Mouse (Mus musculus) CH12.LX (cell line): ENCODE results near the gene Igf1. TPM values are rescaled to one million over a fixed set of nuclear protein-coding genes. Genes with fewer than 3 reads are reported as not detected.

Source experiments
- DNase-seq: peaks from one replicate; pipeline ENCODE4 v3.0.0-alpha.2; 2013; ENCODE audit errors: extremely low read depth
- H3K27ac ChIP-seq: 2 replicates; pipeline ENCODE4 v1.5.1; 2012; ENCODE audit warnings: low read depth, mild to moderate bottlenecking, control low read depth, moderate library complexity; ENCODE audit not compliant: insufficient read depth
- H3K27me3 ChIP-seq: replicated peaks from 2 replicates; pipeline ENCODE3; 2012; ENCODE audit warnings: inconsistent platforms
- H3K36me3 ChIP-seq, 2 experiments: replicated peaks in 1 of 2; 2 replicates each; pipeline versions ENCODE3 to v1.6.1; 2012; ENCODE audit warnings: inconsistent platforms in 1 of 2, low read length in 1 of 2, mild to moderate bottlenecking in 1 of 2, mixed read lengths in 1 of 2, moderate library complexity in 1 of 2; ENCODE audit not compliant: control insufficient read depth in 1 of 2, insufficient read depth in 1 of 2
- H3K4me1 ChIP-seq, 2 experiments: 2 replicates each; pipeline ENCODE4 v1.6.1; 2012; ENCODE audit warnings: inconsistent platforms in 1 of 2, moderate library complexity in 1 of 2; ENCODE audit not compliant: insufficient read depth in 2 of 2, control insufficient read depth in 1 of 2
- H3K4me2 ChIP-seq: 2 replicates; pipeline ENCODE4 v1.6.1; 2012; ENCODE audit warnings: low read depth, mild to moderate bottlenecking, control low read depth; ENCODE audit not compliant: poor library complexity, insufficient read depth, severe bottlenecking
- H3K4me3 ChIP-seq, 3 experiments: fragments of 150-350 bp in 1 of 3; sonication (generic) in 1 of 3; replicated peaks in 1 of 3; 2 replicates each; pipeline versions ENCODE3 to v1.5.1; 2011 to 2012; ENCODE audit warnings: low read depth in 2 of 3, low read length in 2 of 3, mild to moderate bottlenecking in 2 of 3, moderate library complexity in 2 of 3, control low read depth in 1 of 3, improper control_type of control experiment in 1 of 3, inconsistent platforms in 1 of 3, mixed read lengths in 1 of 3; ENCODE audit not compliant: poor library complexity in 1 of 3
- H3K79me2 ChIP-seq: replicated peaks from 2 replicates; pipeline ENCODE4 v1.6.1; 2012; ENCODE audit warnings: mild to moderate bottlenecking, moderate library complexity; ENCODE audit not compliant: control insufficient read depth, poor library complexity, insufficient read depth, severe bottlenecking; ENCODE audit errors: extremely low read depth
- H3K9ac ChIP-seq: 2 replicates; pipeline ENCODE4 v1.6.1; 2012; ENCODE audit warnings: low read depth, mild to moderate bottlenecking, control low read depth, moderate library complexity; ENCODE audit not compliant: insufficient read depth
- H3K9me3 ChIP-seq: replicated peaks from 2 replicates; pipeline ENCODE3; 2012; ENCODE audit warnings: low read length, inconsistent platforms, mixed read lengths
- CHD1 ChIP-seq: IDR thresholded peaks from 2 replicates; pipeline ENCODE4 v1.6.1; 2012; ENCODE audit warnings: low read depth, low read length, improper control_type of control experiment, inconsistent platforms
- ELF1 ChIP-seq: IDR thresholded peaks from 2 replicates; pipeline ENCODE4 v1.6.1; 2014; ENCODE audit warnings: low read depth, mild to moderate bottlenecking, inconsistent platforms, low read length, improper control_type of control experiment
- GABPA ChIP-seq: IDR thresholded peaks from 2 replicates; pipeline ENCODE4 v1.6.1; 2012; ENCODE audit warnings: low read depth, low read length, improper control_type of control experiment, inconsistent platforms; ENCODE audit not compliant: insufficient replicate concordance
- MAFK ChIP-seq: IDR thresholded peaks from 2 replicates; pipeline ENCODE4 v1.6.1; 2011; ENCODE audit warnings: low read length, improper control_type of control experiment; ENCODE audit not compliant: insufficient replicate concordance
- MAZ ChIP-seq: IDR thresholded peaks from 2 replicates; pipeline ENCODE4 v1.6.1; 2012; ENCODE audit warnings: low read depth, mild to moderate bottlenecking, inconsistent platforms, low read length, improper control_type of control experiment, moderate library complexity
- MEF2A ChIP-seq: IDR thresholded peaks from 2 replicates; pipeline ENCODE4 v1.6.1; 2014; ENCODE audit warnings: low read depth, mild to moderate bottlenecking, inconsistent platforms, low read length, improper control_type of control experiment, borderline replicate concordance
- MXI1 ChIP-seq: IDR thresholded peaks from 2 replicates; pipeline ENCODE4 v1.6.1; 2011; ENCODE audit warnings: mild to moderate bottlenecking, low read depth, low read length, improper control_type of control experiment
- MYC ChIP-seq: IDR thresholded peaks from 2 replicates; pipeline ENCODE4 v1.6.1; 2011; ENCODE audit warnings: low read depth, mild to moderate bottlenecking, improper control_type of control experiment, low read length
- NELFE ChIP-seq: IDR thresholded peaks from 2 replicates; pipeline ENCODE4 v1.6.1; 2011; ENCODE audit warnings: low read depth, low read length, improper control_type of control experiment
- POLR2A ChIP-seq: IDR thresholded peaks from 2 replicates; pipeline ENCODE4 v1.6.1; 2011; ENCODE audit warnings: low read depth, mild to moderate bottlenecking, improper control_type of control experiment, low read length
- RAD21 ChIP-seq: IDR thresholded peaks from 2 replicates; pipeline ENCODE4 v1.6.1; 2011; ENCODE audit warnings: low read depth, mild to moderate bottlenecking, low read length, improper control_type of control experiment, moderate library complexity
- RCOR1 ChIP-seq: conservative IDR thresholded peaks from 2 replicates; pipeline ENCODE4 v1.6.1; 2012; ENCODE audit warnings: low read depth, mild to moderate bottlenecking, inconsistent platforms, low read length, improper control_type of control experiment
- SMC3 ChIP-seq: IDR thresholded peaks from 2 replicates; pipeline ENCODE4 v1.6.1; 2011; ENCODE audit warnings: low read depth, low read length, improper control_type of control experiment
- TCF12 ChIP-seq: IDR thresholded peaks from 2 replicates; pipeline ENCODE4 v1.6.1; 2014; ENCODE audit warnings: low read depth, mild to moderate bottlenecking, inconsistent platforms, low read length, improper control_type of control experiment
- UBTF ChIP-seq: IDR thresholded peaks from 2 replicates; pipeline ENCODE4 v1.6.1; 2012; ENCODE audit warnings: low read depth, mild to moderate bottlenecking, inconsistent platforms, low read length, improper control_type of control experiment, moderate library complexity
- USF1 ChIP-seq: IDR thresholded peaks from 2 replicates; pipeline ENCODE4 v1.6.1; 2014; ENCODE audit warnings: low read depth, mild to moderate bottlenecking, inconsistent platforms, low read length, improper control_type of control experiment
- ZC3H11A ChIP-seq: IDR thresholded peaks from 2 replicates; pipeline ENCODE4 v1.6.1; 2012; ENCODE audit warnings: low read depth, mild to moderate bottlenecking, inconsistent platforms, low read length, improper control_type of control experiment
- ZNF384 ChIP-seq: IDR thresholded peaks from 2 replicates; pipeline ENCODE4 v1.6.1; 2012; ENCODE audit warnings: low read depth, low read length, improper control_type of control experiment, inconsistent platforms
- dilution Hi-C: fragments of 300-500 bp; cut with MboI; formaldehyde crosslinking; loops from 2 replicates; pipeline ENCODE4 v1.14.3; 2020; ENCODE audit warnings: low sequenced_read_pairs; ENCODE audit not compliant: extremely low pct_unique_long_range_greater_than_20kb, extremely low pct_ligation_motif_present
- in situ Hi-C: fragments of 300-500 bp; cut with MboI; formaldehyde crosslinking; loops from 3 replicates; pipeline ENCODE4 v1.14.3; 2019; ENCODE audit warnings: low sequenced_read_pairs, low pct_ligation_motif_present, low pct_unique_long_range_greater_than_20kb, mixed read lengths
- polyA plus RNA-seq: library from polyadenylated mRNA; unstranded; fragments of >175 nt; gene quantifications from 2 replicates; pipeline ENCODE4 v1.2.1, GENCODE M21; 2012; ENCODE audit warnings: low read depth; ENCODE audit not compliant: insufficient read length
- total RNA-seq, 2 experiments: library from RNA; depleted of rRNA; stranded (reverse); fragments of 300-350 nt in 1 of 2; fragments of >200 nt in 1 of 2; gene quantifications; 2 replicates each; pipeline ENCODE4 v1.2.3; 2012 to 2014

Igf1 gene
- total and polyA plus RNA-seq, 3 experiments = 0.23 TPM; not detected in 2

DNA sequence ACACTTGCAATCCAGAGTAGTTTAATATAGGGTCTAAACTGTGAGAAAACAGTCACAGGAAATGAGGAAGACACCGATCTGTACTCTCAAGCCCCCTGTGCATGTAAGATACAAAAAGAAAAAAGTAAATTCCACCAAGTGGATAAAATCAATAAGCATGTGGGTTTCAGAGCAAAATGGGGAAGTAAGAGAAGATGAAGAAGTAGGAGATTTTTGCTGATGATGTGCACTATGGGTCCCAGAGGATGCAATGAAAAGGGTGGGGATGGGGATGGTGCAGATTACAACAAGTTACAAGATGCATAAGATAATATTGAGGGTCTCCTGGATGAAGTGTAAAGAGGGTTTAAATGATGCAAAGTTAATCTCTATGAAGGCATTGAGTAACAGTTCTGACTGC, 18.6 kb upstream of the Igf1 start:
- Histone ChIP-seq H3K27me3 (no peaks in the 10 kb centered on the region), H3K27ac (no peak overlapping the region), H3K4me1 (peaks cover 3 to 16% of the 10 kb centered on the region in 2 experiments; a peak in 2 of 4 replicates), H3K36me3 (no peaks in the 10 kb centered on the region), H3K4me2 (no peak overlapping the region), H3K9me3 (no peaks in the 10 kb centered on the region), H3K9ac (no peak overlapping the region), H3K79me2 (no peaks in the 10 kb centered on the region), H3K4me3 (no peak overlapping the region)
- dilution Hi-C loops (no loop called here), in situ Hi-C loops (no loop called here)
- TF ChIP-seq USF1 (no peak), MAZ (no peak), TCF12 (no peak), RAD21 (no peak), MXI1 (no peak), UBTF (no peak), MAFK (no peak), ZC3H11A (no peak), MEF2A (no peak), ZNF384 (no peak), POLR2A (no peak), GABPA (no peak), RCOR1 (no peak), ELF1 (no peak)
- DNase-seq = no peak

DNA sequence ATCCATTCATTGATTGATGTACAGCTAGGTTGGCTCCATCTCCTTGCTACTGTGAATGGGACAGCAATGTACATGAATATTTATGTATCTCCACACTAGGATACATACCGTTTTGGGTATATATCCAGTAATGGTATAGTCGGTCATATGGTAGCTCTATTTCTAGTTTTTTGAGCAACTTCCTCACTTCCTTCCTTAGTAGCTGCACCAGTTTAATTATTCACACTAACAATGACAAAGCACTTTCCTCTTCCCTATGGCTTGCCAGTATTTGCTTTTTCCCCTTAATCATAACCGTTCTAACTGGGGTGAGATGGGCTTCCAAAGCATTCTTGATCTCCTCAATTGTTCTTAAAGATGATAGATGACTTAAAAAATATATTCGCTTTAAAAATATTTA, 15.6 kb upstream of the Igf1 start:
- Histone ChIP-seq H3K4me2 (no peak overlapping the region), H3K36me3 (no peaks in the 10 kb centered on the region), H3K4me3 (no peak overlapping the region), H3K4me1 (peaks cover 3 to 26% of the 10 kb centered on the region in 2 experiments; a peak in 2 of 4 replicates), H3K79me2 (no peaks in the 10 kb centered on the region), H3K27me3 (no peaks in the 10 kb centered on the region), H3K9ac (no peak overlapping the region), H3K9me3 (no peaks in the 10 kb centered on the region), H3K27ac (no peak overlapping the region)
- in situ Hi-C loops (no loop called here), dilution Hi-C loops (no loop called here)
- no peak for TF ChIP-seq SMC3
- TF ChIP-seq MYC = no peak
- TF ChIP-seq CHD1 = no peak
- TF ChIP-seq ZNF384 = no peak
- no peak for TF ChIP-seq USF1
- no peak for TF ChIP-seq MEF2A
- TF ChIP-seq RAD21 = no peak
- no peak for TF ChIP-seq NELFE
- TF ChIP-seq RCOR1 = no peak
- TF ChIP-seq MAZ = no peak
- no peak for DNase-seq
